Mouse (Mus musculus) cortical plate, adult 2 months (tissue): ENCODE results near the gene Slc22a12.

Experiments used
- CTCF ChIP-seq: fragments of 200-500 bp; IDR thresholded peaks from 2 replicates; pipeline ENCODE4 v1.5.1; 2011; ENCODE audit warnings: mild to moderate bottlenecking, control low read depth, low read length; ENCODE audit not compliant: insufficient read depth; ENCODE audit errors: extremely low read depth
- POLR2A ChIP-seq: fragments of 200-500 bp; IDR thresholded peaks from 2 replicates; pipeline ENCODE4 v1.6.1; 2011; ENCODE audit warnings: mild to moderate bottlenecking, low read length, control low read depth; ENCODE audit not compliant: insufficient read depth; ENCODE audit errors: extremely low read depth

DNA sequence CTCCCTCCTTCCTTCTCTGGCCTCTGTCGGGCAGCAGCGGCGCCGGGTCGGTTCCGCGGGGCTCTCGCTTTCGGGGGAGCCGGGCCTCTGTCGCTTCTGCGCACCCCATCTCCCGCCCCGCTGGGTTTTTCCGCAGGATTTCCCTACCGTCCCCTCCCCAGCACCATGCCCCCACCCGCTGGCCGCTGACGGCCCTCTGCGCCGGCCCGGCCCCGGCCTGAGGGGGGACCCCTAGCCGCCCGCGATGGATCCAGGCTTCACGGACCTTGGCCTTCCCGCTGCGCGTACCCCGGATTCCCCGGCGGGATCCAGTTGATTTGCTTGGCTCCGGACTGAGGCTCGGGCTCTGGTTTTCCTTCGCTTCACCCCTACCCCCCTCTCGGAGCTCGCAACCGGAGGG is 45.0 kb downstream of the Slc22a12 start:
- TF ChIP-seq CTCF (no peak), POLR2A (no peak)
